Mouse (Mus musculus): Measurements from ENCODE around the gene Micall2. TPM values are rescaled to one million over a fixed set of nuclear protein-coding genes. Genes with fewer than 3 reads are reported as not detected.

Gene Micall2
- polyA plus RNA-seq, 1 experiment: 1.8 TPM

- TF ChIP-seq CTCF (IDR thresholded peaks at IDR 0.05; ENCODE audit: low read depth, low read length) (no peak), POLR2A (IDR thresholded peaks at IDR 0.05; ENCODE audit: insufficient read depth, low read length) (no peak), EP300 (IDR thresholded peaks at IDR 0.05; ENCODE audit: insufficient read depth, low read depth, low read length) (no peak)
- no peaks in the 10 kb centered on the region for H3K27me3 ChIP-seq (ENCODE audit: control insufficient read depth, insufficient read depth, low read length, poor library complexity, severe bottlenecking)
- no peaks in the 10 kb centered on the region for H3K36me3 ChIP-seq (ENCODE audit: control insufficient read depth, insufficient read depth, low read length, poor library complexity, severe bottlenecking)
- no peaks in the 10 kb centered on the region for H3K9me3 ChIP-seq (replicated peaks; ENCODE audit: control insufficient read depth, insufficient read depth, low read length, poor library complexity, severe bottlenecking)
- H3K9ac ChIP-seq (ENCODE audit: low read depth, poor library complexity, severe bottlenecking): no peak overlapping the region
- H3K27ac ChIP-seq (ENCODE audit: insufficient read depth, low read length): no peak overlapping the region
- H3K4me1 ChIP-seq (ENCODE audit: control insufficient read depth, insufficient read depth, low read length): no peaks in the 10 kb centered on the region
- no peak overlapping the region for H3K4me3 ChIP-seq (ENCODE audit: low read depth, low read length)
These were observed 69.6 kb downstream of the Micall2 start for GRCm38 (mm10) chr5:139666496-139666895.

GRCm38 (mm10) chr5:139665375-139665774 lies 70.8 kb downstream of the Micall2 start:
- no peaks in the 10 kb centered on the region for H3K36me3 ChIP-seq (ENCODE audit: control insufficient read depth, insufficient read depth, low read length, poor library complexity, severe bottlenecking)
- H3K9me3 ChIP-seq (replicated peaks; ENCODE audit: control insufficient read depth, insufficient read depth, low read length, poor library complexity, severe bottlenecking): no peaks in the 10 kb centered on the region
- no peak overlapping the region for H3K27ac ChIP-seq (ENCODE audit: insufficient read depth, low read length)
- H3K27me3 ChIP-seq (ENCODE audit: control insufficient read depth, insufficient read depth, low read length, poor library complexity, severe bottlenecking): no peaks in the 10 kb centered on the region
- no peak overlapping the region for H3K9ac ChIP-seq (ENCODE audit: low read depth, poor library complexity, severe bottlenecking)
- H3K4me1 ChIP-seq (ENCODE audit: control insufficient read depth, insufficient read depth, low read length): no peaks in the 10 kb centered on the region
- no peak for TF ChIP-seq POLR2A (IDR thresholded peaks at IDR 0.05; ENCODE audit: insufficient read depth, low read length)
- TF ChIP-seq EP300 (IDR thresholded peaks at IDR 0.05; ENCODE audit: insufficient read depth, low read depth, low read length): no peak
- TF ChIP-seq CTCF (IDR thresholded peaks at IDR 0.05; ENCODE audit: low read depth, low read length): no peak
- H3K4me3 ChIP-seq (ENCODE audit: low read depth, low read length): no peak overlapping the region

DNA sequence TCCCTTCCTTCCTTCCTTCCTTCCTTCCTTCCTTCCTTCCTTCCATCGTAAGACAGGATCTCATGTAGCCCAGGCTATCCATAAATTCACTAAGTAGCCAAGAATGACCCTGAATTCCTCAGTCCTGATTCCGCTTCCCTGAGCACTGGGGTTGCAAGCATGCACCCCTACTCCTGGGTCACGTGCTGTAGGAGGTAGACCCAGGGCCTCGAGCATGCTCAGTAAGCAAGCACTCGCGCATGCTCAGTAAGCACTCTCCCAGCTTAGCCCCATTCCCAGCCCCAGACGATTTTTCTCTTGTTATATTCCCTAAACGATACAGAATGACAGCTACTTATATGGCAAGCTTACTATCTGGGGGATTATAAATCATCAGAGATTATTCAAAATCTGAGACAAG lies 74.4 kb downstream of the Micall2 start:
- Histone ChIP-seq H3K4me1 (ENCODE audit: control insufficient read depth, insufficient read depth, low read length) (no peaks in the 10 kb centered on the region), H3K9me3 (replicated peaks; ENCODE audit: control insufficient read depth, insufficient read depth, low read length, poor library complexity, severe bottlenecking) (no peaks in the 10 kb centered on the region), H3K4me3 (ENCODE audit: low read depth, low read length) (no peak overlapping the region), H3K27me3 (ENCODE audit: control insufficient read depth, insufficient read depth, low read length, poor library complexity, severe bottlenecking) (no peaks in the 10 kb centered on the region), H3K36me3 (ENCODE audit: control insufficient read depth, insufficient read depth, low read length, poor library complexity, severe bottlenecking) (no peaks in the 10 kb centered on the region), H3K9ac (ENCODE audit: low read depth, poor library complexity, severe bottlenecking) (no peak overlapping the region), H3K27ac (ENCODE audit: insufficient read depth, low read length) (no peak overlapping the region)
- TF ChIP-seq CTCF (IDR thresholded peaks at IDR 0.05; ENCODE audit: low read depth, low read length): no peak
- no peak for TF ChIP-seq POLR2A (IDR thresholded peaks at IDR 0.05; ENCODE audit: insufficient read depth, low read length)
- no peak for TF ChIP-seq EP300 (IDR thresholded peaks at IDR 0.05; ENCODE audit: insufficient read depth, low read depth, low read length)

GRCm38 (mm10) chr5:139659307-139659706 lies 76.8 kb downstream of the Micall2 start:
- H3K27me3 ChIP-seq (ENCODE audit: control insufficient read depth, insufficient read depth, low read length, poor library complexity, severe bottlenecking): no peaks in the 10 kb centered on the region
- no peaks in the 10 kb centered on the region for H3K4me1 ChIP-seq (ENCODE audit: control insufficient read depth, insufficient read depth, low read length)
- H3K9ac ChIP-seq (ENCODE audit: low read depth, poor library complexity, severe bottlenecking): 0 out of 2 replicates have a peak overlapping the region, but pooled peaks have one; percentile 15
- peak overlapping the region; percentile 36 for H3K4me3 ChIP-seq (ENCODE audit: low read depth, low read length)
- no peak for TF ChIP-seq EP300 (IDR thresholded peaks at IDR 0.05; ENCODE audit: insufficient read depth, low read depth, low read length)
- TF ChIP-seq POLR2A (IDR thresholded peaks at IDR 0.05; ENCODE audit: insufficient read depth, low read length): no peak
- TF ChIP-seq CTCF (IDR thresholded peaks at IDR 0.05; ENCODE audit: low read depth, low read length): no peak
- no peaks in the 10 kb centered on the region for H3K36me3 ChIP-seq (ENCODE audit: control insufficient read depth, insufficient read depth, low read length, poor library complexity, severe bottlenecking)
- no peak overlapping the region for H3K27ac ChIP-seq (ENCODE audit: insufficient read depth, low read length)
- no peaks in the 10 kb centered on the region for H3K9me3 ChIP-seq (replicated peaks; ENCODE audit: control insufficient read depth, insufficient read depth, low read length, poor library complexity, severe bottlenecking)

- H3K4me3 ChIP-seq (ENCODE audit: low read depth, low read length): no peak overlapping the region
- no peak overlapping the region for H3K27ac ChIP-seq (ENCODE audit: insufficient read depth, low read length)
- H3K36me3 ChIP-seq (ENCODE audit: control insufficient read depth, insufficient read depth, low read length, poor library complexity, severe bottlenecking): no peaks in the 10 kb centered on the region
- no peaks in the 10 kb centered on the region for H3K27me3 ChIP-seq (ENCODE audit: control insufficient read depth, insufficient read depth, low read length, poor library complexity, severe bottlenecking)
- H3K4me1 ChIP-seq (ENCODE audit: control insufficient read depth, insufficient read depth, low read length): no peaks in the 10 kb centered on the region
- no peaks in the 10 kb centered on the region for H3K9me3 ChIP-seq (replicated peaks; ENCODE audit: control insufficient read depth, insufficient read depth, low read length, poor library complexity, severe bottlenecking)
- no peak overlapping the region for H3K9ac ChIP-seq (ENCODE audit: low read depth, poor library complexity, severe bottlenecking)
- TF ChIP-seq CTCF (IDR thresholded peaks at IDR 0.05; ENCODE audit: low read depth, low read length) (no peak), POLR2A (IDR thresholded peaks at IDR 0.05; ENCODE audit: insufficient read depth, low read length) (no peak), EP300 (IDR thresholded peaks at IDR 0.05; ENCODE audit: insufficient read depth, low read depth, low read length) (no peak)
These were observed 77.3 kb downstream of the Micall2 start for GRCm38 (mm10) chr5:139658865-139659264.

DNA sequence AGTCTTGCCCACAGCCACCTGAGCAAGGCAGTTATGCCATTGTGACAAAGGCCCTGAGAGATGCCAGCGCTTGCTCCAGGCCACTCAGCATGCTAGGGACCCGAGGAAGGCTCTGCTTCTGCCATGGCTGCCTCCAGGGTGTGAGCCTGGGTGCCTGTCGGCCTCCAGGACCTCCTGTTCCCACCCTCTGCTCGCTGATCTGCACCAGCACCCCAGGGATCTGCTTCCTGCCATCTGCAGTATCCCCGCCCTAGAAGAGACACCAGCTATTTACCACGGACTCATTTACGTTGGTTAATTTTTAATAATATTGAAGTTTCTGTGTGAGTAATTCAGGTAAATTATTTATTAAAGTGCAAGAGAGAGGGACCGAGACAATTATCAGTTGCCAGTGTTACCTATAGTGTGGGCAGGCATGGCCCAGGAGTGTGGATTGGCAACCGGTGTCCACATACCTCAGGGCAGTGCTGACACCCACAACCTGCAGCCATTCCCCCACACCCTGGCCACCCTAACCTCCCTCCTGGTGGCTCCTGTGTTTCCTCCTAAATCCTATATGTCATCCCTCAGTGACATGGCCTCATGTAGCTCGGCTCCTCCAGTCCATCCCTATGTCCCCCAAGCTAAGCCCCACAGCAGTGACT lies 78.1 kb downstream of the Micall2 start:
- H3K4me3 ChIP-seq (ENCODE audit: low read depth, low read length): no peak overlapping the region
- no peaks in the 10 kb centered on the region for H3K4me1 ChIP-seq (ENCODE audit: control insufficient read depth, insufficient read depth, low read length)
- H3K36me3 ChIP-seq (ENCODE audit: control insufficient read depth, insufficient read depth, low read length, poor library complexity, severe bottlenecking): no peaks in the 10 kb centered on the region
- TF ChIP-seq CTCF (IDR thresholded peaks at IDR 0.05; ENCODE audit: low read depth, low read length) (no peak), EP300 (IDR thresholded peaks at IDR 0.05; ENCODE audit: insufficient read depth, low read depth, low read length) (no peak), POLR2A (IDR thresholded peaks at IDR 0.05; ENCODE audit: insufficient read depth, low read length) (no peak)
- no peaks in the 10 kb centered on the region for H3K27me3 ChIP-seq (ENCODE audit: control insufficient read depth, insufficient read depth, low read length, poor library complexity, severe bottlenecking)
- no peaks in the 10 kb centered on the region for H3K9me3 ChIP-seq (replicated peaks; ENCODE audit: control insufficient read depth, insufficient read depth, low read length, poor library complexity, severe bottlenecking)
- H3K27ac ChIP-seq (ENCODE audit: insufficient read depth, low read length): no peak overlapping the region
- no peak overlapping the region for H3K9ac ChIP-seq (ENCODE audit: low read depth, poor library complexity, severe bottlenecking)

Other genes starting within 250 kb of the Micall2 start
- gene Uncx, start 192.8 kb downstream of the Micall2 start, polyA plus RNA-seq (2011; ENCODE audit: insufficient read depth, insufficient read length, low read depth, missing spikeins): not detected in 2 replicates
- 54.6 and 59.1 TPM in 2 replicates for gene Ints1, start 39.3 kb upstream of the Micall2 start, polyA plus RNA-seq (2011; ENCODE audit: insufficient read depth, insufficient read length, low read depth, missing spikeins)
- gene Mafk, start 55.2 kb upstream of the Micall2 start, polyA plus RNA-seq (2011; ENCODE audit: insufficient read depth, insufficient read length, low read depth, missing spikeins): 15.6 and 16.3 TPM in 2 replicates
- gene Tmem184a, start 83.6 kb upstream of the Micall2 start, polyA plus RNA-seq (2011; ENCODE audit: insufficient read depth, insufficient read length, low read depth, missing spikeins): 10.5 and 13.1 TPM in 2 replicates
- gene Gm26938, start 90.1 kb upstream of the Micall2 start, polyA plus RNA-seq (2011; ENCODE audit: insufficient read depth, insufficient read length, low read depth, missing spikeins): not detected in 2 replicates
- gene Psmg3, start 90.5 kb upstream of the Micall2 start, polyA plus RNA-seq (2011; ENCODE audit: insufficient read depth, insufficient read length, low read depth, missing spikeins): 29.0 and 30.3 TPM in 2 replicates
- 0.15 and 0.29 TPM in 2 replicates for gene Elfn1, start 171.6 kb upstream of the Micall2 start, polyA plus RNA-seq (2011; ENCODE audit: insufficient read depth, insufficient read length, low read depth, missing spikeins)